Comparison of ENCODE assay signal across 27 mouse cellular contexts in genomic region chr4:22302262-22302661, GRCm38 (mm10). TPM values are rescaled to one million over a fixed set of nuclear protein-coding genes. Genes with fewer than 3 reads are reported as not detected.
DNase-seq lines count a peak whose midpoint lies in the region; ATAC-seq and TF ChIP-seq lines count a peak whose summit lies in the region.
"Had no signal": no experiment of that assay in that cellular context is flagged by ENCODE, and none has a peak within 500 bp of the region (broad histone marks: within the 10 kb centered on the region; RNA-seq: fewer than 3 reads in every experiment).

No protein-coding gene starts in this region.

- H3K27me3 ChIP-seq in forebrain, embryonic 11.5 days (ENCODE audit: control insufficient read depth, insufficient read depth, low read length), result no peaks in the 10 kb centered on the region
- no peaks in the 10 kb centered on the region for H3K27me3 ChIP-seq in forebrain, embryonic 10.5 days (ENCODE audit: poor library complexity, severe bottlenecking)
- no peaks in the 10 kb centered on the region for H3K27me3 ChIP-seq in forebrain, embryonic 13.5 days
- H3K27me3 ChIP-seq in forebrain, embryonic 16.5 days (replicated peaks; ENCODE audit: control insufficient read depth, insufficient read depth, low read length), result no peaks in the 10 kb centered on the region
- H3K27me3 ChIP-seq in lung, postnatal 0 days (replicated peaks; ENCODE audit: insufficient read depth, low read length), result no peaks in the 10 kb centered on the region
- H3K27me3 ChIP-seq: embryonic facial prominence, embryonic 13.5 days; heart, embryonic 13.5 days; hindbrain, embryonic 13.5 days had no signal

- H3K27ac ChIP-seq in forebrain, embryonic 11.5 days (ENCODE audit: low read depth, low read length), result no peak overlapping the region
- no peak overlapping the region for H3K27ac ChIP-seq in forebrain, embryonic 10.5 days
- no peak overlapping the region for H3K27ac ChIP-seq in forebrain, embryonic 13.5 days
- no peak overlapping the region for H3K27ac ChIP-seq in forebrain, embryonic 16.5 days (ENCODE audit: low read length)
- H3K27ac ChIP-seq in lung, postnatal 0 days (ENCODE audit: low read length), result no peak overlapping the region
- H3K27ac ChIP-seq: embryonic facial prominence, embryonic 10.5 days; embryonic facial prominence, embryonic 13.5 days; heart, adult 2 months; heart, embryonic 10.5 days; heart, embryonic 13.5 days; hindbrain, embryonic 13.5 days; hindbrain, postnatal 0 days had no signal

- no peak for TF ChIP-seq EP300 in lung, postnatal 0 days (IDR thresholded peaks at IDR 0.05)

- 85% methylated on average over 1 of the region's 1 CpGs for WGBS in forebrain, embryonic 11.5 days
- WGBS in forebrain, embryonic 10.5 days, result 89% methylated on average over 1 of the region's 1 CpGs
- WGBS in forebrain, embryonic 13.5 days, result 56% methylated on average over 1 of the region's 1 CpGs
- WGBS in forebrain, embryonic 16.5 days, result 31% methylated on average over 1 of the region's 1 CpGs
- WGBS in lung, postnatal 0 days, result 73% methylated on average over 1 of the region's 1 CpGs

- no peaks in the 10 kb centered on the region for H3K4me1 ChIP-seq in forebrain, embryonic 11.5 days (replicated peaks; ENCODE audit: control insufficient read depth, insufficient read depth, low read length)
- H3K4me1 ChIP-seq in forebrain, embryonic 10.5 days, result peaks cover 9% of the 10 kb centered on the region
- peaks cover 21% of the 10 kb centered on the region for H3K4me1 ChIP-seq in forebrain, embryonic 13.5 days
- peaks cover 7% of the 10 kb centered on the region for H3K4me1 ChIP-seq in forebrain, embryonic 16.5 days (replicated peaks; ENCODE audit: control insufficient read depth, insufficient read depth, low read length)
- H3K4me1 ChIP-seq in lung, postnatal 0 days (ENCODE audit: insufficient read depth, low read depth, low read length), result no peaks in the 10 kb centered on the region
- H3K4me1 ChIP-seq: embryonic facial prominence, embryonic 10.5 days; embryonic facial prominence, embryonic 13.5 days; heart, embryonic 10.5 days; heart, embryonic 13.5 days; hindbrain, embryonic 13.5 days had no signal

- H3K9ac ChIP-seq in forebrain, embryonic 11.5 days (ENCODE audit: low read length), result no peak overlapping the region
- no peak overlapping the region for H3K9ac ChIP-seq in forebrain, embryonic 13.5 days
- no peak overlapping the region for H3K9ac ChIP-seq in forebrain, embryonic 16.5 days (replicated peaks; ENCODE audit: low read depth, low read length)
- no peak overlapping the region for H3K9ac ChIP-seq in lung, postnatal 0 days (replicated peaks; ENCODE audit: low read depth)
- H3K9ac ChIP-seq: embryonic facial prominence, embryonic 13.5 days; heart, embryonic 13.5 days; hindbrain, embryonic 13.5 days had no signal

- no peak for TF ChIP-seq CTCF in lung, postnatal 0 days (IDR thresholded peaks at IDR 0.05)

- H3K4me2 ChIP-seq in forebrain, embryonic 11.5 days (ENCODE audit: low read depth, low read length, severe bottlenecking), result no peak overlapping the region
- H3K4me2 ChIP-seq in forebrain, embryonic 13.5 days, result no peak overlapping the region
- H3K4me2 ChIP-seq in forebrain, embryonic 16.5 days (ENCODE audit: low read length), result no peak overlapping the region
- H3K4me2 ChIP-seq in lung, postnatal 0 days (replicated peaks; ENCODE audit: low read depth, low read length), result no peak overlapping the region
- H3K4me2 ChIP-seq: embryonic facial prominence, embryonic 13.5 days; heart, embryonic 13.5 days; hindbrain, embryonic 13.5 days had no signal

- no peak for DNase-seq in forebrain, embryonic 11.5 days (ENCODE audit: low spot score)
- DNase-seq in forebrain, embryonic 10.5 days (ENCODE audit: extremely low spot score, low spot score), result no peak
- peak; percentile 16 for DNase-seq in brain, adult 2 months (ENCODE audit: low read depth, low spot score)
- DNase-seq in lung, postnatal 0 days (ENCODE audit: low spot score), result no peak
- no peak for DNase-seq in kidney, adult 8-10 months
- DNase-seq: adrenal gland, postnatal 10 days; adrenal gland, postnatal 36 days; cerebellum, adult 11-12 months; cerebellum, adult 8-10 months; cerebellum, postnatal 36 days; gastrocnemius, postnatal 10 days; gastrocnemius, postnatal 36 days; heart, adult 2 months; heart, postnatal 14 days; kidney, adult 2 months had no signal

- no peak overlapping the region for H3K4me3 ChIP-seq in forebrain, embryonic 11.5 days (ENCODE audit: low read depth, low read length)
- H3K4me3 ChIP-seq in forebrain, embryonic 10.5 days, result no peak overlapping the region
- H3K4me3 ChIP-seq in forebrain, embryonic 13.5 days, result no peak overlapping the region
- no peak overlapping the region for H3K4me3 ChIP-seq in forebrain, embryonic 16.5 days (replicated peaks; ENCODE audit: low read length)
- H3K4me3 ChIP-seq in lung, postnatal 0 days (ENCODE audit: low read depth, low read length), result no peak overlapping the region
- H3K4me3 ChIP-seq: embryonic facial prominence, embryonic 10.5 days; embryonic facial prominence, embryonic 13.5 days; erythroblast, embryonic 14.5 days; heart, adult 2 months; heart, embryonic 10.5 days; heart, embryonic 13.5 days; hindbrain, embryonic 13.5 days had no signal

- no peaks in the 10 kb centered on the region for H3K36me3 ChIP-seq in forebrain, embryonic 11.5 days (ENCODE audit: control insufficient read depth, insufficient read depth, low read length)
- no peaks in the 10 kb centered on the region for H3K36me3 ChIP-seq in forebrain, embryonic 10.5 days (replicated peaks)
- H3K36me3 ChIP-seq in forebrain, embryonic 13.5 days (ENCODE audit: poor library complexity, severe bottlenecking), result no peaks in the 10 kb centered on the region
- no peaks in the 10 kb centered on the region for H3K36me3 ChIP-seq in forebrain, embryonic 16.5 days (ENCODE audit: control insufficient read depth, insufficient read depth)
- H3K36me3 ChIP-seq in lung, postnatal 0 days (ENCODE audit: insufficient read depth, low read length), result no peaks in the 10 kb centered on the region
- H3K36me3 ChIP-seq: embryonic facial prominence, embryonic 10.5 days; embryonic facial prominence, embryonic 13.5 days; heart, embryonic 10.5 days; heart, embryonic 13.5 days; hindbrain, embryonic 13.5 days had no signal

- ATAC-seq in forebrain, embryonic 11.5 days (replicated peaks; ENCODE audit: low FRiP score), result 0 out of 2 replicates have a peak, but pooled peaks have one; percentile 16
- peak; percentile 22; the same call in 1 of the 2 replicates for ATAC-seq in forebrain, embryonic 13.5 days
- peak; percentile 44 for ATAC-seq in forebrain, embryonic 16.5 days
- no peak for ATAC-seq in lung, postnatal 0 days
- ATAC-seq in inflammation-experienced regulatory T-cells, adult 6 months, result no peak
- ATAC-seq: hindbrain, postnatal 0 days; intestine, postnatal 0 days; Patski had no signal

- no peaks in the 10 kb centered on the region; the same call in 1 of the 2 replicates for H3K9me3 ChIP-seq in forebrain, embryonic 11.5 days (ENCODE audit: control insufficient read depth, low read length)
- H3K9me3 ChIP-seq in forebrain, embryonic 10.5 days, result no peaks in the 10 kb centered on the region
- peaks cover 8% of the 10 kb centered on the region for H3K9me3 ChIP-seq in forebrain, embryonic 13.5 days (replicated peaks)
- H3K9me3 ChIP-seq in forebrain, embryonic 16.5 days (ENCODE audit: control insufficient read depth, low read length), result peaks cover 8% of the 10 kb centered on the region
- H3K9me3 ChIP-seq in lung, postnatal 0 days (ENCODE audit: low read length), result no peaks in the 10 kb centered on the region
- H3K9me3 ChIP-seq: embryonic facial prominence, embryonic 10.5 days; embryonic facial prominence, embryonic 13.5 days; heart, embryonic 10.5 days had no signal

RNA-seq across cellular contexts. Expression of gene Fbxl4, which starts 55.1 kb away (rescaled TPM):
- polyA plus RNA-seq in forebrain, embryonic 11.5 days (2014; fragmentation: Nextera tagmentation; extraction: Ambion mirVana), result 7.8 and 7.9 TPM in 2 replicates
- polyA plus RNA-seq in forebrain, embryonic 10.5 days (2016; fragmentation: Nextera tagmentation; extraction: Ambion mirVana), result 5.9 and 6.8 TPM in 2 replicates
- 8.9 and 10.2 TPM in 2 replicates for polyA plus RNA-seq in forebrain, embryonic 13.5 days (2015; fragmentation: Nextera tagmentation; extraction: Ambion mirVana)
- 13.0 and 13.5 TPM in 2 replicates for polyA plus RNA-seq in forebrain, embryonic 16.5 days (2015; fragmentation: Nextera tagmentation; extraction: Ambion mirVana)
- polyA plus RNA-seq in lung, postnatal 0 days (2015; fragmentation: Nextera tagmentation; extraction: Ambion mirVana), result 14.8 and 15.5 TPM in 2 replicates
- 10 to 100 TPM in 2 of 3 experiments, 1 to 10 TPM in 1; 7.9 to 17.9 (median 17.7) TPM for polyA plus RNA-seq in inflammation-experienced regulatory T-cells, adult 6 months (2017; shearing (Covaris generic))

Comparison
In these comparisons a context has a peak if more than half of its experiments do, and no peak if none do; other contexts are left out.
1. ATAC-seq: peak in forebrain, embryonic 11.5 days (single experiment), forebrain, embryonic 13.5 days (single experiment) and forebrain, embryonic 16.5 days (single experiment); none in lung, postnatal 0 days (single experiment) and inflammation-experienced regulatory T-cells, adult 6 months (single experiment).